Mouse (Mus musculus): ENCODE results near the gene Ube2e3. TPM values are rescaled to one million over a fixed set of nuclear protein-coding genes. Genes with fewer than 3 reads are reported as not detected.

Ube2e3 gene
- polyA plus RNA-seq, 1 experiment = 26.2 TPM

- H3K4me3 ChIP-seq (ENCODE audit: insufficient read depth, poor library complexity, severe bottlenecking) = no peak overlapping the region
Measured at GRCm38 (mm10) chr2:78871971-78872860, 4.3 kb downstream of the Ube2e3 start.

GRCm38 (mm10) chr2:78873946-78874345 is 6.0 kb downstream of the Ube2e3 start:
- peaks cover 96% of the 10 kb centered on the region for H3K79me2 ChIP-seq (ENCODE audit: control insufficient read depth, insufficient read depth)
- H3K36me3 ChIP-seq (ENCODE audit: control insufficient read depth, insufficient read depth) = peaks cover 27% of the 10 kb centered on the region
- TF ChIP-seq FOSL1 (IDR thresholded peaks at IDR 0.05; ENCODE audit: insufficient read depth, low read length, poor library complexity, severe bottlenecking) = no peak
- TF ChIP-seq CEBPB (IDR thresholded peaks at IDR 0.05; ENCODE audit: low read depth) = no peak
- no peak for TF ChIP-seq MYOG (IDR thresholded peaks at IDR 0.05; ENCODE audit: control insufficient read depth, extremely low read depth, insufficient read length)
- TF ChIP-seq MAX (IDR thresholded peaks at IDR 0.05) = no peak
- no peak for TF ChIP-seq CTCF (IDR thresholded peaks at IDR 0.05; ENCODE audit: control insufficient read depth, insufficient read depth, insufficient read length)
- TF ChIP-seq USF1 (IDR thresholded peaks at IDR 0.05; ENCODE audit: low read depth) = no peak
- no peak for TF ChIP-seq MYOD1 (IDR thresholded peaks at IDR 0.05; ENCODE audit: control insufficient read depth, insufficient read length, low read depth)
- peaks cover 43% of the 10 kb centered on the region for H3K79me3 ChIP-seq (ENCODE audit: low read depth)
- no peak overlapping the region for H3ac ChIP-seq (ENCODE audit: control insufficient read depth, insufficient read length, low read depth)
- no peaks in the 10 kb centered on the region for H3K27me3 ChIP-seq (ENCODE audit: control insufficient read depth, insufficient read depth, insufficient read length)
- no peak overlapping the region for H3K4me3 ChIP-seq (ENCODE audit: insufficient read depth, poor library complexity, severe bottlenecking)

More at GRCm38 (mm10) chr2:78871971-78872860, 4.3 kb downstream of the Ube2e3 start:
- TF ChIP-seq FOSL1 (IDR thresholded peaks at IDR 0.05; ENCODE audit: insufficient read depth, low read length, poor library complexity, severe bottlenecking) = no peak
- TF ChIP-seq MAX (IDR thresholded peaks at IDR 0.05) = no peak
- no peak for TF ChIP-seq CEBPB (IDR thresholded peaks at IDR 0.05; ENCODE audit: low read depth)
- TF ChIP-seq USF1 (IDR thresholded peaks at IDR 0.05; ENCODE audit: low read depth) = no peak
- no peak for TF ChIP-seq CTCF (IDR thresholded peaks at IDR 0.05; ENCODE audit: control insufficient read depth, insufficient read depth, insufficient read length)
- TF ChIP-seq MYOG (IDR thresholded peaks at IDR 0.05; ENCODE audit: control insufficient read depth, extremely low read depth, insufficient read length) = no peak
- no peak for TF ChIP-seq MYOD1 (IDR thresholded peaks at IDR 0.05; ENCODE audit: control insufficient read depth, insufficient read length, low read depth)
- H3ac ChIP-seq (ENCODE audit: control insufficient read depth, insufficient read length, low read depth) = no peak overlapping the region
- peaks cover 78% of the 10 kb centered on the region for H3K79me2 ChIP-seq (ENCODE audit: control insufficient read depth, insufficient read depth)
- H3K36me3 ChIP-seq (ENCODE audit: control insufficient read depth, insufficient read depth) = peaks cover 27% of the 10 kb centered on the region
- peaks cover 29% of the 10 kb centered on the region for H3K79me3 ChIP-seq (ENCODE audit: low read depth)
- H3K27me3 ChIP-seq (ENCODE audit: control insufficient read depth, insufficient read depth, insufficient read length) = no peaks in the 10 kb centered on the region

GRCm38 (mm10) chr2:78876002-78876401 is 8.1 kb downstream of the Ube2e3 start:
- H3K36me3 ChIP-seq (ENCODE audit: control insufficient read depth, insufficient read depth) = peaks cover 22% of the 10 kb centered on the region
- TF ChIP-seq CEBPB (IDR thresholded peaks at IDR 0.05; ENCODE audit: low read depth) (no peak), CTCF (IDR thresholded peaks at IDR 0.05; ENCODE audit: control insufficient read depth, insufficient read depth, insufficient read length) (no peak), MYOG (IDR thresholded peaks at IDR 0.05; ENCODE audit: control insufficient read depth, extremely low read depth, insufficient read length) (no peak), FOSL1 (IDR thresholded peaks at IDR 0.05; ENCODE audit: insufficient read depth, low read length, poor library complexity, severe bottlenecking) (no peak), MYOD1 (IDR thresholded peaks at IDR 0.05; ENCODE audit: control insufficient read depth, insufficient read length, low read depth) (no peak), USF1 (IDR thresholded peaks at IDR 0.05; ENCODE audit: low read depth) (no peak), MAX (IDR thresholded peaks at IDR 0.05) (no peak)
- H3K79me2 ChIP-seq (ENCODE audit: control insufficient read depth, insufficient read depth) = peaks cover 100% of the 10 kb centered on the region
- no peak overlapping the region for H3ac ChIP-seq (ENCODE audit: control insufficient read depth, insufficient read length, low read depth)
- H3K27me3 ChIP-seq (ENCODE audit: control insufficient read depth, insufficient read depth, insufficient read length) = no peaks in the 10 kb centered on the region
- no peak overlapping the region for H3K4me3 ChIP-seq (ENCODE audit: insufficient read depth, poor library complexity, severe bottlenecking)
- H3K79me3 ChIP-seq (ENCODE audit: low read depth) = peaks cover 56% of the 10 kb centered on the region

- H3K36me3 ChIP-seq (ENCODE audit: control insufficient read depth, insufficient read depth) = no peaks in the 10 kb centered on the region
- H3K79me2 ChIP-seq (ENCODE audit: control insufficient read depth, insufficient read depth) = peaks cover 100% of the 10 kb centered on the region
- no peak for TF ChIP-seq MAX (IDR thresholded peaks at IDR 0.05)
- TF ChIP-seq MYOG (IDR thresholded peaks at IDR 0.05; ENCODE audit: control insufficient read depth, extremely low read depth, insufficient read length) = no peak
- no peak for TF ChIP-seq CTCF (IDR thresholded peaks at IDR 0.05; ENCODE audit: control insufficient read depth, insufficient read depth, insufficient read length)
- TF ChIP-seq USF1 (IDR thresholded peaks at IDR 0.05; ENCODE audit: low read depth) = no peak
- no peak for TF ChIP-seq MYOD1 (IDR thresholded peaks at IDR 0.05; ENCODE audit: control insufficient read depth, insufficient read length, low read depth)
- TF ChIP-seq CEBPB (IDR thresholded peaks at IDR 0.05; ENCODE audit: low read depth) = no peak
- TF ChIP-seq FOSL1 (IDR thresholded peaks at IDR 0.05; ENCODE audit: insufficient read depth, low read length, poor library complexity, severe bottlenecking) = no peak
- peaks cover 78% of the 10 kb centered on the region for H3K79me3 ChIP-seq (ENCODE audit: low read depth)
- no peak overlapping the region for H3K4me3 ChIP-seq (ENCODE audit: insufficient read depth, poor library complexity, severe bottlenecking)
- no peak overlapping the region for H3ac ChIP-seq (ENCODE audit: control insufficient read depth, insufficient read length, low read depth)
- H3K27me3 ChIP-seq (ENCODE audit: control insufficient read depth, insufficient read depth, insufficient read length) = no peaks in the 10 kb centered on the region
Measured at GRCm38 (mm10) chr2:78882068-78882467, 14.1 kb downstream of the Ube2e3 start.

- Histone ChIP-seq H3K79me2 (ENCODE audit: control insufficient read depth, insufficient read depth) (peaks cover 100% of the 10 kb centered on the region), H3K27me3 (ENCODE audit: control insufficient read depth, insufficient read depth, insufficient read length) (no peaks in the 10 kb centered on the region), H3K36me3 (ENCODE audit: control insufficient read depth, insufficient read depth) (no peaks in the 10 kb centered on the region), H3K4me3 (ENCODE audit: insufficient read depth, poor library complexity, severe bottlenecking) (no peak overlapping the region), H3K79me3 (ENCODE audit: low read depth) (peaks cover 78% of the 10 kb centered on the region), H3ac (ENCODE audit: control insufficient read depth, insufficient read length, low read depth) (no peak overlapping the region)
- no peak for TF ChIP-seq CEBPB (IDR thresholded peaks at IDR 0.05; ENCODE audit: low read depth)
Measured at GRCm38 (mm10) chr2:78882743-78883433, 15.0 kb downstream of the Ube2e3 start.
